Mouse (Mus musculus): ENCODE results near the gene Wnt3.
"Not testable (repeated sequence)": the region's sequence is repeated elsewhere in the genome, so short reads cannot be mapped to it uniquely, and the experiment has no call there.

Wnt3 gene

GRCm38 (mm10) chr11:103773387-103774227 is at the start of gene Wnt3:
TSS of gene Wnt3 (plus strand) at chr11:103774150.
- no peak for DNase-seq (ENCODE audit: low read depth)

GRCm38 (mm10) chr11:103724331-103724771 is 49.6 kb upstream of the Wnt3 start:
- no peak for DNase-seq (ENCODE audit: low read depth)

GRCm38 (mm10) chr11:103729282-103729985 is 44.5 kb upstream of the Wnt3 start:
- DNase-seq (ENCODE audit: low read depth), result no peak

GRCm38 (mm10) chr11:103731594-103731993 is 42.4 kb upstream of the Wnt3 start:
- no peak for DNase-seq (ENCODE audit: low read depth)

- no peak for DNase-seq (ENCODE audit: low read depth)
Measured at GRCm38 (mm10) chr11:103732306-103732705, 41.6 kb upstream of the Wnt3 start.

- no peak for DNase-seq (ENCODE audit: low read depth)
Measured at GRCm38 (mm10) chr11:103733069-103733468, 40.9 kb upstream of the Wnt3 start.

- DNase-seq (ENCODE audit: low read depth), result no peak
Measured at GRCm38 (mm10) chr11:103733961-103734360, 40.0 kb upstream of the Wnt3 start.

GRCm38 (mm10) chr11:103734411-103735045 is 39.4 kb upstream of the Wnt3 start:
- DNase-seq (ENCODE audit: low read depth), result no peak

- no peak for DNase-seq (ENCODE audit: low read depth)
Measured at GRCm38 (mm10) chr11:103735046-103735781, 38.7 kb upstream of the Wnt3 start.

GRCm38 (mm10) chr11:103749306-103750089 is 24.5 kb upstream of the Wnt3 start, which contains the start of gene Wnt9b:
TSS of gene Wnt9b (minus strand) at chr11:103749821.
- no peak for DNase-seq (ENCODE audit: low read depth)

- DNase-seq (ENCODE audit: low read depth), result no peak
Measured at GRCm38 (mm10) chr11:103750612-103751011, 23.3 kb upstream of the Wnt3 start.

- no peak for DNase-seq (ENCODE audit: low read depth)
Measured at GRCm38 (mm10) chr11:103758054-103758453, 15.9 kb upstream of the Wnt3 start.

- peak; percentile 23 for DNase-seq (ENCODE audit: low read depth)
Measured at GRCm38 (mm10) chr11:103758706-103759105, 15.2 kb upstream of the Wnt3 start.

- DNase-seq (ENCODE audit: low read depth), result no peak
Measured at GRCm38 (mm10) chr11:103760101-103760500, 13.8 kb upstream of the Wnt3 start.

- not testable (repeated sequence) for DNase-seq (ENCODE audit: low read depth)
Measured at GRCm38 (mm10) chr11:103760891-103761290, 13.1 kb upstream of the Wnt3 start.

GRCm38 (mm10) chr11:103763410-103764163 is 10.4 kb upstream of the Wnt3 start:
- DNase-seq (ENCODE audit: low read depth), result peak; percentile 34

- no peak for DNase-seq (ENCODE audit: low read depth)
Measured at GRCm38 (mm10) chr11:103764601-103765000, 9.3 kb upstream of the Wnt3 start.

- no peak for DNase-seq (ENCODE audit: low read depth)
Measured at GRCm38 (mm10) chr11:103765556-103766011, 8.4 kb upstream of the Wnt3 start.

- DNase-seq (ENCODE audit: low read depth), result no peak
Measured at GRCm38 (mm10) chr11:103771160-103771817, 2.7 kb upstream of the Wnt3 start.

All from c-Kit-positive CD71-positive TER-119-negative erythroid progenitor cells, embryonic 14.5 days (primary cell).